Mouse (Mus musculus): ENCODE measurements around the gene Tnfsf9. TPM values are rescaled to one million over a fixed set of nuclear protein-coding genes. Genes with fewer than 3 reads are reported as not detected.
A peak's percentile ranks its signal among the peaks of the same experiment; 100 is the strongest.

Tnfsf9 gene
- polyA plus RNA-seq, 1 experiment from 2014 or later = 9.3 TPM

GRCm38 (mm10) chr17:57134693-57135092 is 29.6 kb downstream of the Tnfsf9 start:
- Histone ChIP-seq H3K4me3 (ENCODE audit: low read depth, low read length) (no peak overlapping the region), H3K27ac (replicated peaks; ENCODE audit: low read depth, low read length) (no peak overlapping the region), H3K9ac (ENCODE audit: low read length) (no peak overlapping the region), H3K4me2 (ENCODE audit: low read depth, severe bottlenecking) (no peak overlapping the region), H3K36me3 (ENCODE audit: control insufficient read depth, insufficient read depth, low read length) (no peaks in the 10 kb centered on the region), H3K9me3 (ENCODE audit: control insufficient read depth, low read length) (no peaks in the 10 kb centered on the region), H3K4me1 (ENCODE audit: control insufficient read depth, insufficient read depth, low read length) (no peaks in the 10 kb centered on the region), H3K27me3 (ENCODE audit: control insufficient read depth, insufficient read depth, low read length) (no peaks in the 10 kb centered on the region)
- no peak for DNase-seq (ENCODE audit: low spot score)
- 84% methylated on average over 2 of the region's 2 CpGs for WGBS
- no peak for ATAC-seq (ENCODE audit: insufficient number of reproducible peaks, low FRiP score, low TSS enrichment, low read depth)

DNA sequence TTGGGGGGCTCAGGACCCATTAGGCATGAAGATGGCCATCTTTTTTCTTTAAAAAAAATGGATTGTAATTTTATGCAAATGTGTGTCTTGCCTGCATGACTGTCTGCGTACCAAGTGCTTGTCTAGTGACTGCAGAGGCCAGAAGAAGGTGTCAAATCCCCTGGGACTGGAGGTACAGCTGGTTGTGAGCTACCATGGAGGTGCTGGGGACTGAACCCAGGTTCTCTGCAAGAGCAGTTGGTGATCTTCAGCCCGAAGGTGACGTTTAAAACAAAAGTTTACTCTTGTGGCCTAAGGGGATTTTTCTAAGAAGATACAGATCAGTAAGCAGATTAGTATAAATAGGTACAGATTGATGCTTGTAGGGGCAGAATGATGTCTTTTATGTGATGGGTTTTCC is 30.5 kb downstream of the Tnfsf9 start:
- H3K9ac ChIP-seq (ENCODE audit: low read length) = no peak overlapping the region
- no peaks in the 10 kb centered on the region for H3K36me3 ChIP-seq (ENCODE audit: control insufficient read depth, insufficient read depth, low read length)
- no peak overlapping the region for H3K27ac ChIP-seq (replicated peaks; ENCODE audit: low read depth, low read length)
- no peaks in the 10 kb centered on the region for H3K4me1 ChIP-seq (ENCODE audit: control insufficient read depth, insufficient read depth, low read length)
- ATAC-seq (ENCODE audit: insufficient number of reproducible peaks, low FRiP score, low TSS enrichment, low read depth) (no peak), DNase-seq (ENCODE audit: low spot score) (no peak)
- 79% methylated on average over 3 of the region's 3 CpGs for WGBS
- H3K9me3 ChIP-seq (ENCODE audit: control insufficient read depth, low read length) = no peaks in the 10 kb centered on the region
- no peaks in the 10 kb centered on the region for H3K27me3 ChIP-seq (ENCODE audit: control insufficient read depth, insufficient read depth, low read length)
- H3K4me2 ChIP-seq (ENCODE audit: low read depth, severe bottlenecking) = no peak overlapping the region
- no peak overlapping the region for H3K4me3 ChIP-seq (ENCODE audit: low read depth, low read length)

DNA sequence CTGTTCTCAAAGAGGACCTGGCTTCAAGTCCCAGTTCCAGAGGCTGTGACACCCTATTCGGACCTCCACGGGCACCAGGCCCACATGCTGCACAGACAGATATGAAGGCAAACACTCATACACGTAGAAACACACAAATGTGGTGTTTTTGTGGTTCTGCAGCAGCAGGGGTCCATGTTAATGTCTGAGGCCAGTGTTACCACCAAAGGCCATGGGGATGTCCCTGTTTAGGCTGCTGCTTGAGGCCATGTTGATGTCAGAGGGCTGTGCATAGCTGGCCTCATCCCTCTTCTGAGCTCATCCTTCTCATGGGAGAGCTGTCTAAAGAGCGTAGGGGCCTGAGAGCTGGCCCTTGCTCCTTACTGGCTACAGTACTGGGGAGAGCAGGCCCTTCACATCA is 33.6 kb downstream of the Tnfsf9 start:
- Histone ChIP-seq H3K36me3 (ENCODE audit: control insufficient read depth, insufficient read depth, low read length) (no peaks in the 10 kb centered on the region), H3K27me3 (ENCODE audit: control insufficient read depth, insufficient read depth, low read length) (no peaks in the 10 kb centered on the region), H3K4me2 (ENCODE audit: low read depth, severe bottlenecking) (no peak overlapping the region), H3K4me3 (ENCODE audit: low read depth, low read length) (no peak overlapping the region), H3K9me3 (ENCODE audit: control insufficient read depth, low read length) (no peaks in the 10 kb centered on the region), H3K9ac (ENCODE audit: low read length) (no peak overlapping the region), H3K27ac (replicated peaks; ENCODE audit: low read depth, low read length) (no peak overlapping the region), H3K4me1 (ENCODE audit: control insufficient read depth, insufficient read depth, low read length) (no peaks in the 10 kb centered on the region)
- DNase-seq (ENCODE audit: low spot score) (no peak), ATAC-seq (ENCODE audit: insufficient number of reproducible peaks, low FRiP score, low TSS enrichment, low read depth) (no peak)
- WGBS = 86% methylated on average over 4 of the region's 4 CpGs

DNA sequence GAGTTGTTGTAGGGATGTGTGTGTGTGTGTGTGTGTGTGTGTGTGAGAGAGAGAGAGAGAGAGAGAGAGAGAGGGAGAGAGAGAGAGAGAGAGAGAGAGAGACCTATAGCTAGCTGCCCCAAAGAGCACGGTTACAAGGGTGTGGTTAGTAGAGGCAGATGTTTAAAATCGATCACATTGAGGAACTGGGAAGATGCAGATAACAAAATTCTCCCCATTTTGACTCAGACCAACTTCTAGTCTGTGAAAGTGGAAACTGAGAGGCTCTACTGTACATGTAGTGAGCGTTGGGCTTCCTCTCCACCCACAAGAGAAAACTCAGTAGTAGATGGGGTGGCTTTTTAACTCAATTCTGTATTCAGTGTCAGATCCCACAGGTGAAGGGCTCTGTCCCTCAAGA is 34.6 kb downstream of the Tnfsf9 start:
- H3K27ac ChIP-seq (replicated peaks; ENCODE audit: low read depth, low read length) = no peak overlapping the region
- no peak overlapping the region for H3K9ac ChIP-seq (ENCODE audit: low read length)
- ATAC-seq (ENCODE audit: insufficient number of reproducible peaks, low FRiP score, low TSS enrichment, low read depth) (no peak), DNase-seq (ENCODE audit: low spot score) (no peak)
- no peaks in the 10 kb centered on the region for H3K9me3 ChIP-seq (ENCODE audit: control insufficient read depth, low read length)
- H3K27me3 ChIP-seq (ENCODE audit: control insufficient read depth, insufficient read depth, low read length) = no peaks in the 10 kb centered on the region
- no peak overlapping the region for H3K4me3 ChIP-seq (ENCODE audit: low read depth, low read length)
- no peaks in the 10 kb centered on the region for H3K36me3 ChIP-seq (ENCODE audit: control insufficient read depth, insufficient read depth, low read length)
- no peak overlapping the region for H3K4me2 ChIP-seq (ENCODE audit: low read depth, severe bottlenecking)
- no peaks in the 10 kb centered on the region for H3K4me1 ChIP-seq (ENCODE audit: control insufficient read depth, insufficient read depth, low read length)
- 86% methylated on average over 3 of the region's 3 CpGs for WGBS

- ATAC-seq (ENCODE audit: insufficient number of reproducible peaks, low FRiP score, low TSS enrichment, low read depth) (no peak), DNase-seq (ENCODE audit: low spot score) (no peak)
- no peaks in the 10 kb centered on the region for H3K9me3 ChIP-seq (ENCODE audit: control insufficient read depth, low read length)
- no peaks in the 10 kb centered on the region for H3K36me3 ChIP-seq (ENCODE audit: control insufficient read depth, insufficient read depth, low read length)
- H3K9ac ChIP-seq (ENCODE audit: low read length) = no peak overlapping the region
- no peaks in the 10 kb centered on the region for H3K4me1 ChIP-seq (ENCODE audit: control insufficient read depth, insufficient read depth, low read length)
- no peak overlapping the region for H3K4me3 ChIP-seq (ENCODE audit: low read depth, low read length)
- no peak overlapping the region for H3K4me2 ChIP-seq (ENCODE audit: low read depth, severe bottlenecking)
- no peak overlapping the region for H3K27ac ChIP-seq (replicated peaks; ENCODE audit: low read depth, low read length)
- 89% methylated on average over 3 of the region's 3 CpGs for WGBS
- H3K27me3 ChIP-seq (ENCODE audit: control insufficient read depth, insufficient read depth, low read length) = peaks cover 13% of the 10 kb centered on the region
Observed at GRCm38 (mm10) chr17:57143704-57144103, 38.6 kb downstream of the Tnfsf9 start.

DNA sequence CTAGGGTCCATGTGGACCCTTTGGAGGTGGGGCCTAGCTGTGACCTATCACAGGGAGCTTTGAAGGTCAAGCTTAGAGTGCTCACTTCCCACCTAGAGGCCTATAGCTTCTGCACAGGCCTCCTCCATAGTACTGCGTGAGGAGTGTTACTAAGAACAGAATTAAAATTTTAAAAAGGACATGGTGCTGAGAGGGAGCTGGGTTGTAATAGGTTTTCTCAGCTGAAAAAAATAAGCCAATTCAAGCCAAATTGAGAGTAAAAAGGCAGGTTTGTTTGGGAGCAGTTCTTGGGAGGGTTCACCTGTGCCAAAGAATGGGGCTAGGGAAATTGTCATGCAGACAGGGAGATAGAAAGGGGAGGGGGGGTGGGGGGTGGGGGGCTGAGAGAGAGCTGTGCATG is 40.0 kb downstream of the Tnfsf9 start:
- Histone ChIP-seq H3K27me3 (ENCODE audit: control insufficient read depth, insufficient read depth, low read length) (peaks cover 27% of the 10 kb centered on the region), H3K9me3 (ENCODE audit: control insufficient read depth, low read length) (no peaks in the 10 kb centered on the region), H3K4me2 (ENCODE audit: low read depth, severe bottlenecking) (no peak overlapping the region), H3K27ac (replicated peaks; ENCODE audit: low read depth, low read length) (no peak overlapping the region), H3K4me3 (ENCODE audit: low read depth, low read length) (no peak overlapping the region), H3K36me3 (ENCODE audit: control insufficient read depth, insufficient read depth, low read length) (no peaks in the 10 kb centered on the region), H3K9ac (ENCODE audit: low read length) (no peak overlapping the region), H3K4me1 (ENCODE audit: control insufficient read depth, insufficient read depth, low read length) (no peaks in the 10 kb centered on the region)
- ATAC-seq (ENCODE audit: insufficient number of reproducible peaks, low FRiP score, low TSS enrichment, low read depth) (no peak), DNase-seq (ENCODE audit: low spot score) (no peak)
- 53% methylated on average over 1 of the region's 1 CpGs for WGBS

DNA sequence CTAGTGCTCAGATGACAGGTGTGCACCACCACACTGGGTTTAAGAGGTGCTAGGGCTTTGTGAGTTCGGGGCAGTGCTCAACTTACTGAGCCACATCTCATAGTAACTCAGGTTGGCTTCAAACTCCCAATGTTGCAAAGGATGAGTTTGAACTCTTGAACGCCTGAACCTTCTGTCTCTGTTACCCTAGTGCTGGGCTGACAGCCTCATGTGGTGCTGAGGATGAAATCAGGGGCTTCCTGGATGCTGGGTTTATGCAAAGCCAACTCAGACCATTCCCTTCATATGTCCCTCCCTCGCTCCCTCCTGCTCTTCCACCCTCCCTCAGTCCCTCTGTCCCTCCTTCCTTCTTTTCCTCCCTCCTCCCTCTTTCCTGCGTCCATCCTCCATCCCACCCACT is 43.2 kb downstream of the Tnfsf9 start:
- 70% methylated on average over 4 of the region's 4 CpGs for WGBS
- peaks cover 31% of the 10 kb centered on the region for H3K27me3 ChIP-seq (ENCODE audit: control insufficient read depth, insufficient read depth, low read length)
- no peak overlapping the region for H3K4me3 ChIP-seq (ENCODE audit: low read depth, low read length)
- no peaks in the 10 kb centered on the region for H3K36me3 ChIP-seq (ENCODE audit: control insufficient read depth, insufficient read depth, low read length)
- no peak for DNase-seq (ENCODE audit: low spot score)
- no peak overlapping the region for H3K4me2 ChIP-seq (ENCODE audit: low read depth, severe bottlenecking)
- H3K9ac ChIP-seq (ENCODE audit: low read length) = no peak overlapping the region
- ATAC-seq (ENCODE audit: insufficient number of reproducible peaks, low FRiP score, low TSS enrichment, low read depth) = no peak
- H3K9me3 ChIP-seq (ENCODE audit: control insufficient read depth, low read length) = no peaks in the 10 kb centered on the region
- no peaks in the 10 kb centered on the region for H3K4me1 ChIP-seq (ENCODE audit: control insufficient read depth, insufficient read depth, low read length)
- no peak overlapping the region for H3K27ac ChIP-seq (replicated peaks; ENCODE audit: low read depth, low read length)

DNA sequence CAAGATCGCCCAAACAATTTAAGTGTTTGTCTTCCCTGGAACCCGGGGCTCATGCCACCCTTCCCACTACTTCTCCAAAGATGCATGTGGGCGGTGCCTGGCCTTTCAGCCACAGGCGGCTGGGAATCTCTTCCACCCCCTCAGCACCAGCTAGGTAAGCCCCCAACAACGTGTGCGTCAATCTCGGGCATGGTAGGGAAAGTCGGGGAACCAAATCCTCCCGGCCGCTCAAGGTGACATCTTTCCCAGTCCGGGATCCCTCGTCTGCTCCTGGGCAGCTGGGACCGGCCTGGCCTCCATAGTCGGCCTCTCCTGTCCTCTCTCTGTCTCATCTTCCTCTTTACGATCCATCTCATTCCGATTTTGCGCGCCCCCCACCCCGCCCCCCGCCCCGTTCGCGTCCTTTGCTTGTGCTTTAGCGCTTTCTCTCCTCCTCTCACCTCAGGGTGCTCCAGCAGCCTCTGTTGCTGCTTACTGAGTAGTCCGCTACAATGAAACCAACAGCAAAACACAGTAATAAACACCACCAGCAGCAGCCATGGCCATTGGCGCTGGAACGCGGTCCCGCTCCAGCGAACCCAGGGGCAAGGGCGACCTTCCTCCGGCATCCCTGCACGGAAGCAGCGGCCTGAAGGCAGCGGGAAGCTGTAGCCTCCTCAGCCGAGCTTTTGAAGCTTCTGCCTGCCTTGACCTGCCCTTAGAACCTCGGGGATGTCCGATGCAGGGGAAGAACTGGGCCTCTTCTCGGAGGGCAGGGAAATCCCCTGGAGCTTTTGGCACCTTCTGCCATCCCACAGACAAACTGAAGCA is 44.1 kb downstream of the Tnfsf9 start, which contains the start of gene Cd70:
Cd70 (minus strand) TSS at position 784 of the 810 bp plus-strand sequence.
- ATAC-seq (ENCODE audit: insufficient number of reproducible peaks, low FRiP score, low TSS enrichment, low read depth) (no peak), DNase-seq (ENCODE audit: low spot score) (peak; percentile 49)
- H3K36me3 ChIP-seq (ENCODE audit: control insufficient read depth, insufficient read depth, low read length) = no peaks in the 10 kb centered on the region
- H3K27me3 ChIP-seq (ENCODE audit: control insufficient read depth, insufficient read depth, low read length) = peaks cover 31% of the 10 kb centered on the region
- peak within 1 kb of the TSS; percentile 29 for H3K4me3 ChIP-seq (ENCODE audit: low read depth, low read length)
- H3K4me1 ChIP-seq (ENCODE audit: control insufficient read depth, insufficient read depth, low read length) = no peaks in the 10 kb centered on the region
- WGBS = 2% methylated on average over 39 of the region's 39 CpGs
- no peak within 1 kb of the TSS for H3K27ac ChIP-seq (replicated peaks; ENCODE audit: low read depth, low read length)
- no peaks in the 10 kb centered on the region for H3K9me3 ChIP-seq (ENCODE audit: control insufficient read depth, low read length)
- H3K4me2 ChIP-seq (ENCODE audit: low read depth, severe bottlenecking) = peak within 1 kb of the TSS; percentile 57
- H3K9ac ChIP-seq (ENCODE audit: low read length) = peak within 1 kb of the TSS; percentile 48; the same call in 1 of the 2 replicates

DNA sequence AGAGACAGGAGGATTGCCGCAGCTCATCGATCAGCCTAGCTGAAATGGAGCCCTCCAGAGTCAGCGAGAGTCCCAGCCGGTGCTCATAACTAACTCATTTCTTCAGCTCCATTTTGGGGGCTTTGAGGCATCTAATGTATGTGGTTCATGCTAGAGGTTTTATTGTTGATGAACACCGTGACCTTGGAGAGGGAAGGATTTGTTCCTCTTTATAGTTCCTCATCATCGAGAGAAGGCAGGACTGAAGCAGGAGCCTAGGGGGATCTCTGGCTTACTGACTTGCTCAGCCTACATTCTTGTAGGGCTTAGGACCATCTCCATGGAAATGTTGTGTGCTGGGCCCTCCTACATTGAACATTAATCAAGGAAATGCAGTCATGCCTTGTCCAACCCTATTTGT is 47.9 kb downstream of the Tnfsf9 start:
- 93% methylated on average over 6 of the region's 6 CpGs for WGBS
- Histone ChIP-seq H3K27ac (replicated peaks; ENCODE audit: low read depth, low read length) (no peak overlapping the region), H3K9me3 (ENCODE audit: control insufficient read depth, low read length) (no peaks in the 10 kb centered on the region), H3K4me1 (ENCODE audit: control insufficient read depth, insufficient read depth, low read length) (no peaks in the 10 kb centered on the region), H3K27me3 (ENCODE audit: control insufficient read depth, insufficient read depth, low read length) (peaks cover 25% of the 10 kb centered on the region), H3K4me2 (ENCODE audit: low read depth, severe bottlenecking) (no peak overlapping the region), H3K4me3 (ENCODE audit: low read depth, low read length) (no peak overlapping the region), H3K9ac (ENCODE audit: low read length) (no peak overlapping the region), H3K36me3 (ENCODE audit: control insufficient read depth, insufficient read depth, low read length) (no peaks in the 10 kb centered on the region)
- ATAC-seq (ENCODE audit: insufficient number of reproducible peaks, low FRiP score, low TSS enrichment, low read depth) = no peak
- DNase-seq (ENCODE audit: low spot score) = no peak
